Mouse (Mus musculus) erythroblast, embryonic 14.5 days (primary cell): ENCODE measurements around the gene Arih2.

ENCODE experiments used
- GATA1 ChIP-seq: IDR thresholded peaks from 2 replicates; pipeline ENCODE4 v1.6.1; 2012; ENCODE audit warnings: low read length, inconsistent platforms, mixed read lengths
- TAL1 ChIP-seq: IDR thresholded peaks from 3 replicates; pipeline ENCODE4 v1.6.1; 2012; ENCODE audit warnings: low read length, inconsistent platforms, mixed read lengths

DNA sequence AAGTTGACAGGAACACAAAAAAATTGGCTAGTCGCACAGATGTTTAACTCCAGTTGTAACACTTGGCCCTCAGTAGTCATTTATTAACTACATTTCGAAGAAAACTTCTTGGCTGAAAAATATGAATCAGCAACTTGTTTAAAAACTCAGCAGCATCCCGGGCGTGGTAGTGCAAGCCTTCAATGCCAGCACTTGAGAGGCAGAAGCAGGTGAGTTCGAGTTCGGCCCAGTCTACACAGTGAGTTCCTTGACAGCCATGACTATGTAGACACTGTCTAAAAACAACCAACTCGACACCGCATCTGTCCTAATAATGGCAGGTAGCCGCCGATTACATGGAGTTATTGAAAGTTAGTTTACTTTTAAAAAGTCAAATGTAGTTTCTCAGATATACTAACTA, 1.0 kb downstream of the Arih2 start:
- no peak for TF ChIP-seq TAL1
- no peak for TF ChIP-seq GATA1
